Mouse (Mus musculus) ovary, postnatal 10 days (tissue): ENCODE results near the gene Adamts12.
A peak's percentile ranks its signal among the peaks of the same experiment; 100 is the strongest.

ENCODE experiments used
- DNase-seq: peaks from one replicate; pipeline ENCODE4 v3.0.0; 2022; ENCODE audit warnings: low spot score

Adamts12 gene

GRCm38 (mm10) chr15:11064558-11065411 lies at the start of gene Adamts12:
TSS of gene Adamts12 (plus strand) at chr15:11064790.
- DNase-seq: peak; percentile 46

DNA sequence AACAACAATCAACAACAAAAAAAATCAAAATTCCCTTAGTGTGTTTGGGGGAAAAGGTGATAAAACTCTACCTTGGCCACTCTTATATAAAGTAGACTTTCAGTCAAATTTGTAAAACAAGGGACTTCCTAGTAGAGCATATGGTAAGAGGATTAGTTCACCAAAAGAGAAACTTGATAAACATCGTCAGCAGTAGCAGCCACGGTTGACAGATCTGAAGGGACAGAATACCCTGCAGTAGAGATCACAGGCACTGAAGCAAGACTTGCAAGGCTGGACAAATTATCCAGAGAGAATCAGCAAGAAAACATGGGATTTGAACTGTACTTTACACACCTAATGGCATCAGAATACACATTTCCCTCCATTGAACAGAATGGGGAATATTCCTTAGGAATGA lies 49.7 kb upstream of the Adamts12 start:
- DNase-seq: no peak

DNA sequence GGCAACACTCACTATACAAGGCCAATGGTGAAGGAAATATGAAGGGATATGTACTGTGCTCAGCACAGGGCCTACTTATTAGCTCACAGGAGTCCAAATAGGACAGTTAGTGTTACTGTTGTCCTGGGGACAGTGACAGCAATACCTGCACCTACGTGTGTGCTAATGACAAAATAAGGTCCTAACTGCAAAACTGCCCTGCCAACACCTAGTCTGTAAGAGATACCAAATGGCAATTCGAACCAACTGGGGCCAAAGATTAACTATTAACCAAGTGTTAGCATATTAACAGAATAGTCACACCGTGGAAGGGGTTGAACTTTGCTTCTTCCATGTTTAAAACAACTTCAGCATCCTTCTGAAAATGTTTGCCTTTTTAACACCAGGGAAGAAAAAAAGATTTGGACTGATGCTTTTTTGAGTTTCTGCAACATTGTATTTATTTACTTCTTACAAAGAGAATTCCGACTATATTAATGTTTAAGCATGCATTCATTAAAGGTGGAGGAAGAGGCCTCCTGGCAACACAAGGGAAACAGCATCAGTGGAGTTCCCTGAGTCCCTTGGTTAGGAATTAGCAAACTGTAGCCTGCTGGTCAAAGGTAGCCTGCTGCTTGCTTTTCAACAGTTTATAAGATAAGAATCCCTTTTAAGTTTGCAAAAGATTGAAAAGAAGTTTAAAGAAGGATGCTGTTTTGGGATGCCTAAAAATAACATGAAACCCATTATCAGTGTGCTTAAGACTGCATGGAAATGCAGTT lies 37.6 kb upstream of the Adamts12 start:
- DNase-seq: no peak

- DNase-seq: no peak
Measured at GRCm38 (mm10) chr15:11030188-11030587, 34.4 kb upstream of the Adamts12 start.

DNA sequence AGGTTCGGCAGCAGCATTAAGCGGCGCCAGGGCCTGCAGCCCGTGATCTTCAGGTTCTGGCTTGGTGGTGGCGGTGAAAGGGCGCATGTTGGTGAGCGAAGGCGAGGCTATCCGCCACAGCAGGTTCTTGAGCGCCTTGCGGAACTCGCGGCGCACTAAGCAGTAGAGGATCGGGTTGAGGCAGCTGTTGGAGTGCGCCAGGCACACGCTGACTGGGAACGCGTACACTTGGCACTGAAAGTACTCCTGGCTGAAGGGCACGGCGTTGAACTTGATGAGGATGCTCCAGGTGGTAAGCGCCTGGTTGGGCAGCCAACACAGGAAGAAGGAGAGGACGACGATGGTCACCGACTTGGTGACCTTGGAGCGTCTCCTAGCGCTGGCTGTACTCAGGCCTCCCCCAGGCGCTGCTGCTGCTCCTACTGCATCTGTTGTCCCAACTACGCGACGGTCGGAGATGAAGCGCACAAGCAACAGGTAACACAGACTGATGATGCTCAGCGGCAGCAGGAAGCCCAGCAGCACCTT lies 28.6 kb upstream of the Adamts12 start:
- no peak for DNase-seq

GRCm38 (mm10) chr15:11036535-11037375 lies 27.8 kb upstream of the Adamts12 start:
- DNase-seq: no peak

DNA sequence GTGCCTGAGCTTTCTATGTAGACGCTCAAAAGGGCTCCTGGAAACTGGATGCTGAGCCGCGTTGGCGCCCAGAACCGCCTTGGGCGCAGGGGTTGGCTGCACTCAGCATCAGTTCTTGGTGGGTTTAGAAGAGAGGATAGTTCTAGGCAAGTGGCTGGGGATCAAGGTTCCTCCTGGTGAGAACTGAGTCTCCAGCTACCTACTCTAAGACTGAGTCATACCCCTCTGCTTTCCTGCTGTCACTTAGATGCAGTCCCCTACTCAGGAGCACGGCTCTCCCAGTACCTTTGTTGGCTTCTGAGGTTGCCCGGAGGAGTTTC lies 27.3 kb upstream of the Adamts12 start:
- no peak for DNase-seq

GRCm38 (mm10) chr15:11037711-11038110 lies 26.9 kb upstream of the Adamts12 start, which contains the start of gene Rxfp3:
TSS of gene Rxfp3 (minus strand) at chr15:11037991.
- no peak for DNase-seq

DNA sequence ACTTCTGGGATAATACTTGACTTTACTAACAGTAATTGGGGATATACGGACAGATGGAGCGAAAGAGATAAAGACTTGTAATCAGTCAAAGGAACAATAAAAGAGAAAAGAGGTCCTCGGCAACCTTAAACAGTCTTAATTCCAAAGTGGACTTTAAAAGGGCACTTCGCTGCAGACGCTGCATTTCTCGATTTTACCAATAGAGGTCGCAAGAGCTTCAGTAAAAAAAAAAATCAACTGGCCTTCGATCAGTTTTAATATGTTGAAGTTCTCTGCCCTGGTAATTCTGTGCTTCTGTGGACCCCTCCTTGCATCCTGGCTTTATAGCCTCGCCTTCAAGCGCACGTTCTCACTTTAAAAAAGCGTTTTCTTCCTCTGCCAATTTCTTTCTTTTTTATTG lies 26.1 kb upstream of the Adamts12 start:
- no peak for DNase-seq

GRCm38 (mm10) chr15:11040067-11040466 lies 24.5 kb upstream of the Adamts12 start:
- DNase-seq: no peak

- DNase-seq: no peak
Measured at GRCm38 (mm10) chr15:11041229-11041628, 23.4 kb upstream of the Adamts12 start.

DNA sequence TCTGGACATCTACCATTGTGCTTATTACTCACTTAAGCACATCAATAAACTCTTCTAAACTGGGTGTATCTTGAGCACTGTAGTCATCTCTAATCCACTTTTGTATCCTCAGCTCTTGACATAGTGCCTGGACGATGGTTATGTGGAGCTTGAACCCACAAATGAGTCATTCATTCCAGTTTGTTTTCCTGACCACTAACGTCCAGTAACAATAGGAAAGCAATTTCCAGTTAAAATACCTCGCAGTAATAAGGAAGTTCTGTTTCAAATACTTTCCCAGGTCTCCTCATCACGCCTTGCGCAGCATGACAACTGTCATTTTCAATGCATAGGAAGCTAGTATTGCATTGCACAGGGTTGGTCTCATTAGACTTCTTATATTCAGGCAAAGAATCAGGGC lies 21.8 kb upstream of the Adamts12 start:
- DNase-seq: no peak

DNA sequence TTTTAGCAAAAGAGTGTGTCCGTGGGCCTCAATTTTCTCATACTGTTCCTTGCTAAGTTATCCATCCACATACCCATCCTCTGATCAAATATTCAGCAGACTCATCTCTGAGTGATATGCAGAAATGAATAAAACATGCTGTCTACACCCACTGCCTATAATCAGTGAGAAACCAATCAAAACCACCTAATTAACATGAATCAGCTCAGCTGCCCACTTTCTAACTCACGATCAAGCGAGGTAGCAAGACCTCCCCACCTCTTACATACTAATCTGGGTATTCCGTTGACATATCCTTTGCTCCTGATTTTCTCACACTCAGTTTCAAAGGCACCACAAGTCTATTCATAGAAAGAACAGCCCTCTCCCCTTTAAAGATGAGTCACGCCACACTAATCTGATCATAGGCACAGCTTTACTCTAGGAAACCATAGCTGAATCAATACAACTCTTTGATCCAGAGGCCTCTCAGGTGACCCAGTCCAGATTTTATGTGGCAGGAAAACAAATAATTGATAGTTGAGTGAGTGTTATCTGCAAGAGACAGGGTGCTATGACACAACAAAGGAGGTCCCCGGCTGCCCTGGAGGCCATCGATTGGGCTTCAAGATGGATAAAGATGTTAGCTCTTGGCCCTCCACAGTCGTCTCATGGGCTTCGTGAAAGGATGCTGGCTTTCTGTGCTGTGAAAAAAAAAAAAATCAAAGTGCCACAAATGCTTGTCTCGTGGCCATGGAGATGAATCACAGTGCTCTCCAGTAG lies 10.7 kb upstream of the Adamts12 start:
- no peak for DNase-seq

- no peak for DNase-seq
Measured at GRCm38 (mm10) chr15:11054440-11055080, 10.0 kb upstream of the Adamts12 start.

GRCm38 (mm10) chr15:11062903-11063302 lies 1.7 kb upstream of the Adamts12 start:
- no peak for DNase-seq

- DNase-seq: no peak
Measured at GRCm38 (mm10) chr15:11064160-11064557, 431 bp upstream of the Adamts12 start.

DNA sequence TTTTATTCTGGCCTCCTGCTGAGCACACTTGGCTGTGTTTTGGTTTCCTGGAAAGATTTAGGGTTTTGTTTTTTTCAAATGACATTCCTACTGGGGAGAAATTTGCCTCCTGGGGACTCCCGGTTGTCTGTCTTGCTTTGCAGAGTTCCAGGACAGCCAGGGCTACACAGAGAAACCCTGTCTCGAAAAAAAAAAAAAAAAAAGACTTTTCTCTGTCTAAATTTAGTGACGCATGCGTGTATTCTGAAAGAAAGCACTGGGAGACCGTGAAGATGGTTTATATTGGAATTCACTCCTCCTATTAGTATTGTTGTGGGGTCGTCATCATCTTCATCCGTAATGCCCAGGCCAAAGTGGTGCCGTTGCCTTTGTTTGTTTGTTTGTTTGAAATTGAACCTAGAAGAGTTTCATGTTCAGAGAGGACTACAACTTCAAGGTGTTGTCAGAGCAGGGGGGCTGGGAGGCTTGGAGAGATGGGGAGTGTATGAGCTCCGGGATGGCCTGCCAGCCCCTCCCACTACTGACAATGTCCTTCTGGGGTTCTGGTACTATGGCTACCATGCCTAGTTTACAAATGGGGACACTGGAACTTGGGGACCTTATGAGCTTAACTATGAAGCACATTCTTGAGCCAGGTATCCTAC lies 1.1 kb downstream of the Adamts12 start:
- no peak for DNase-seq

- no peak for DNase-seq
Measured at GRCm38 (mm10) chr15:11066299-11066698, 1.7 kb downstream of the Adamts12 start.

GRCm38 (mm10) chr15:11067891-11068290 lies 3.3 kb downstream of the Adamts12 start:
- no peak for DNase-seq

GRCm38 (mm10) chr15:11075726-11076361 lies 11.3 kb downstream of the Adamts12 start:
- DNase-seq: no peak
